Mouse (Mus musculus) G1E (cell line): Measurements from ENCODE around the gene Gne.

Experiments
- CTCF ChIP-seq: IDR thresholded peaks from 2 replicates; pipeline ENCODE4 v1.5.1; 2012; ENCODE audit warnings: low read depth, low read length, inconsistent platforms, mixed read lengths
- GATA1 ChIP-seq: IDR thresholded peaks from 2 replicates; pipeline ENCODE4 v1.6.1; 2012; ENCODE audit warnings: borderline replicate concordance, low read length, inconsistent platforms, mixed read lengths
- GATA2 ChIP-seq: IDR thresholded peaks from 2 replicates; pipeline ENCODE4 v1.6.1; 2012; ENCODE audit warnings: low read depth, low read length, inconsistent platforms, borderline replicate concordance
- TAL1 ChIP-seq: conservative IDR thresholded peaks from 2 replicates; pipeline ENCODE4 v1.6.1; 2012; ENCODE audit warnings: low read depth, low read length, inconsistent platforms, mixed read lengths

GRCm38 (mm10) chr4:44113393-44114138, 29.6 kb upstream of the Gne start:
- no peak for TF ChIP-seq CTCF
- no peak for TF ChIP-seq GATA1
- no peak for TF ChIP-seq TAL1
- no peak for TF ChIP-seq GATA2
